Mouse (Mus musculus) myocyte (in vitro differentiated cells): ENCODE results near the gene Syngr3.
A peak's percentile ranks its signal among the peaks of the same experiment; 100 is the strongest.

ENCODE experiments used
- POLR2A ChIP-seq: IDR thresholded peaks from one replicate; pipeline ENCODE4 v1.6.1; 2011; ENCODE audit warnings: low read depth, mild to moderate bottlenecking, control low read depth, moderate library complexity; ENCODE audit not compliant: insufficient read length
- POLR2AphosphoS2 ChIP-seq: IDR thresholded peaks from one replicate; pipeline ENCODE4 v1.6.1; 2011; ENCODE audit warnings: low read depth, control low read depth; ENCODE audit not compliant: insufficient read length
- USF1 ChIP-seq: IDR thresholded peaks from one replicate; pipeline ENCODE4 v1.6.1; 2011; ENCODE audit warnings: low read depth, mild to moderate bottlenecking, control low read depth, moderate library complexity

GRCm38 (mm10) chr17:24716166-24716682 lies 26.5 kb upstream of the Syngr3 start:
- TF ChIP-seq POLR2A (no peak), POLR2AphosphoS2 (peak; percentile 54), USF1 (no peak)
